Mouse (Mus musculus) MEL (cell line): ENCODE results near the gene Pid1. TPM values are rescaled to one million over a fixed set of nuclear protein-coding genes. Genes with fewer than 3 reads are reported as not detected.

Experiments used
- DNase-seq: peaks from one replicate; pipeline ENCODE4 v3.0.0; 2011; ENCODE audit warnings: low read depth, low spot score
- H3K27ac ChIP-seq: 2 replicates; pipeline ENCODE4 v1.5.1; 2012; ENCODE audit warnings: low read depth, mild to moderate bottlenecking, control low read depth, low read length, moderate library complexity; ENCODE audit not compliant: control insufficient read depth
- H3K27me3 ChIP-seq, 2 experiments: fragments of 150-350 bp in 1 of 2; sonication (generic) in 1 of 2; 2 replicates each; pipeline ENCODE4 v1.6.1; 2012; ENCODE audit warnings: low read length in 2 of 2, mild to moderate bottlenecking in 2 of 2, improper control_type of control experiment in 1 of 2, moderate library complexity in 1 of 2; ENCODE audit not compliant: insufficient read depth in 2 of 2, control insufficient read depth in 1 of 2
- H3K36me3 ChIP-seq, 2 experiments: 2 replicates each; pipeline ENCODE4 v1.6.1; 2012 to 2014; ENCODE audit warnings: low read length in 2 of 2, improper control_type of control experiment in 1 of 2, inconsistent platforms in 1 of 2, mild to moderate bottlenecking in 1 of 2; ENCODE audit not compliant: insufficient read depth in 2 of 2, control insufficient read depth in 1 of 2
- H3K4me1 ChIP-seq, 2 experiments: fragments of 150-350 bp in 1 of 2; sonication (generic) in 1 of 2; 2 replicates each; pipeline ENCODE4 v1.6.1; 2012; ENCODE audit warnings: low read length in 2 of 2, improper control_type of control experiment in 1 of 2, mild to moderate bottlenecking in 1 of 2; ENCODE audit not compliant: insufficient read depth in 2 of 2, control insufficient read depth in 1 of 2
- H3K4me3 ChIP-seq, 2 experiments: fragments of 150-350 bp in 1 of 2; sonication (generic) in 1 of 2; 2 replicates each; pipeline ENCODE4 v1.5.1; 2012; ENCODE audit warnings: low read depth in 2 of 2, low read length in 2 of 2, mild to moderate bottlenecking in 2 of 2, moderate library complexity in 2 of 2, control low read depth in 1 of 2, improper control_type of control experiment in 1 of 2; ENCODE audit not compliant: control insufficient read depth in 1 of 2, insufficient read depth in 1 of 2
- H3K79me2 ChIP-seq: 2 replicates; pipeline ENCODE4 v1.6.1; 2012; ENCODE audit warnings: mild to moderate bottlenecking, low read length, moderate library complexity; ENCODE audit not compliant: control insufficient read depth, poor library complexity, insufficient read depth
- H3K9ac ChIP-seq: 2 replicates; pipeline ENCODE4 v1.6.1; 2012; ENCODE audit warnings: low read depth, mild to moderate bottlenecking, control low read depth, low read length, moderate library complexity; ENCODE audit not compliant: control insufficient read depth, poor library complexity, severe bottlenecking
- H3K9me3 ChIP-seq: fragments of 150-350 bp; sonication (generic); replicated peaks from 2 replicates; pipeline ENCODE4 v1.6.1; 2012; ENCODE audit warnings: mild to moderate bottlenecking, low read length, improper control_type of control experiment, moderate library complexity; ENCODE audit not compliant: insufficient read depth
- BHLHE40 ChIP-seq: IDR thresholded peaks from 2 replicates; pipeline ENCODE4 v1.6.1; 2012; ENCODE audit warnings: low read depth, mild to moderate bottlenecking, inconsistent platforms, low read length, improper control_type of control experiment, borderline replicate concordance
- E2F4 ChIP-seq: IDR thresholded peaks from 2 replicates; pipeline ENCODE4 v1.6.1; 2011; ENCODE audit warnings: low read depth, low read length, improper control_type of control experiment, borderline replicate concordance
- ELF1 ChIP-seq: IDR thresholded peaks from 2 replicates; pipeline ENCODE4 v1.6.1; 2014; ENCODE audit warnings: low read depth, mild to moderate bottlenecking, inconsistent platforms, low read length, improper control_type of control experiment, moderate library complexity
- EP300 ChIP-seq, 2 experiments: IDR thresholded peaks; 2 replicates each; pipeline ENCODE4 v1.6.1; 2011; ENCODE audit warnings: improper control_type of control experiment in 2 of 2, low read length in 2 of 2, low read depth in 1 of 2, mild to moderate bottlenecking in 1 of 2
- KAT2A ChIP-seq: conservative IDR thresholded peaks from 2 replicates; pipeline ENCODE4 v1.6.1; 2012; ENCODE audit warnings: low read depth, low read length, improper control_type of control experiment, inconsistent platforms
- MAX ChIP-seq: IDR thresholded peaks from 2 replicates; pipeline ENCODE4 v1.6.1; 2011; ENCODE audit warnings: low read length, improper control_type of control experiment
- MAZ ChIP-seq: IDR thresholded peaks from 2 replicates; pipeline ENCODE4 v1.6.1; 2012; ENCODE audit warnings: low read depth, mild to moderate bottlenecking, inconsistent platforms, low read length, improper control_type of control experiment
- MXI1 ChIP-seq: IDR thresholded peaks from 2 replicates; pipeline ENCODE4 v1.6.1; 2011; ENCODE audit warnings: mild to moderate bottlenecking, low read depth, low read length, improper control_type of control experiment
- MYB ChIP-seq: IDR thresholded peaks from 2 replicates; pipeline ENCODE4 v1.6.1; 2011; ENCODE audit warnings: mild to moderate bottlenecking, low read depth, low read length, improper control_type of control experiment
- MYC ChIP-seq: IDR thresholded peaks from 2 replicates; pipeline ENCODE4 v1.6.1; 2011; ENCODE audit warnings: low read depth, mild to moderate bottlenecking, low read length, improper control_type of control experiment, moderate library complexity
- NELFE ChIP-seq: IDR thresholded peaks from 2 replicates; pipeline ENCODE4 v1.6.1; 2011; ENCODE audit warnings: low read depth, low read length, improper control_type of control experiment
- POLR2A ChIP-seq, 2 experiments: IDR thresholded peaks; 2 replicates each; pipeline ENCODE4 v1.6.1; 2011 to 2012; ENCODE audit warnings: low read length in 2 of 2, mild to moderate bottlenecking in 2 of 2, control low read depth in 1 of 2, improper control_type of control experiment in 1 of 2, low read depth in 1 of 2, moderate library complexity in 1 of 2; ENCODE audit not compliant: control insufficient read depth in 1 of 2, insufficient read depth in 1 of 2, poor library complexity in 1 of 2
- RAD21 ChIP-seq: IDR thresholded peaks from 2 replicates; pipeline ENCODE4 v1.6.1; 2011; ENCODE audit warnings: mild to moderate bottlenecking, low read depth, low read length, improper control_type of control experiment
- RCOR1 ChIP-seq: IDR thresholded peaks from 2 replicates; pipeline ENCODE4 v1.6.1; 2012; ENCODE audit warnings: low read depth, mild to moderate bottlenecking, inconsistent platforms, low read length, improper control_type of control experiment
- TAL1 ChIP-seq: IDR thresholded peaks from 2 replicates; pipeline ENCODE4 v1.6.1; 2012; ENCODE audit warnings: mild to moderate bottlenecking, inconsistent platforms, low read length, moderate library complexity, mixed read lengths
- ZNF384 ChIP-seq: IDR thresholded peaks from 2 replicates; pipeline ENCODE4 v1.6.1; 2012; ENCODE audit warnings: low read depth, mild to moderate bottlenecking, inconsistent platforms, low read length, improper control_type of control experiment
- polyA plus RNA-seq, 2 experiments: library from polyadenylated mRNA; stranded (reverse) in 1 of 2; unstranded in 1 of 2; fragments of >175 nt in 1 of 2; fragments of >200 nt in 1 of 2; gene quantifications; 2 replicates each; pipeline versions ENCODE4 v1.2.1 to v1.2.4; 2012; ENCODE audit warnings: low replicate concordance in 2 of 2, low read depth in 1 of 2; ENCODE audit not compliant: insufficient read length in 2 of 2, insufficient read depth in 1 of 2, missing spikeins in 1 of 2
- total RNA-seq: library from RNA; depleted of rRNA; stranded (reverse); fragments of 300-350 nt; gene quantifications from 2 replicates; pipeline ENCODE4 v1.2.3, GENCODE M21; 2012

Gene Pid1
- total and polyA plus RNA-seq, 3 experiments = not detected

DNA sequence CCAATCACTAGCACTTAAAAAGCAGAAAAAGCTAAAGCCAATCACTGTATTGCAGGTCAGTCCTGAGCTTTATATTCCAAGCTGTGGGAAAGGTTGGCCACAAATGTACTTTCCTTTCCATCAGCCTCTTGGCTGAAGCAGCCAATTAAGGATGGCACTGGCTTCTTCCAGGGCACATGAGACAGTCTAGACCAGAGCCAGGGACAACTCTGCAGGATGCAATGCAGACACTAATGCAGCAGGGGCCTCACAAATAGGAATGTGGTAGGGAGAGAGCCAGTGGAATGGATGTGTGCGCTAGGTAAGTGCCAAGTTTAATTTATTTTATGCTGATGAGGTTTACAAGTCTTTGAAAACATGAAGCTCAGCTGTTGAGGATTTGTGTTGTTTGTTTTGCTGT lies 141.9 kb downstream of the Pid1 start:
- H3K36me3 ChIP-seq = no peaks in the 10 kb centered on the region
- TF ChIP-seq MAX = no peak
- no peaks in the 10 kb centered on the region for H3K27me3 ChIP-seq
- no peaks in the 10 kb centered on the region for H3K4me1 ChIP-seq
- H3K9ac ChIP-seq = no peak overlapping the region
- H3K9me3 ChIP-seq = no peaks in the 10 kb centered on the region
- no peak overlapping the region for H3K27ac ChIP-seq
- H3K4me3 ChIP-seq = no peak overlapping the region
- H3K79me2 ChIP-seq = no peaks in the 10 kb centered on the region
- no peak for DNase-seq

DNA sequence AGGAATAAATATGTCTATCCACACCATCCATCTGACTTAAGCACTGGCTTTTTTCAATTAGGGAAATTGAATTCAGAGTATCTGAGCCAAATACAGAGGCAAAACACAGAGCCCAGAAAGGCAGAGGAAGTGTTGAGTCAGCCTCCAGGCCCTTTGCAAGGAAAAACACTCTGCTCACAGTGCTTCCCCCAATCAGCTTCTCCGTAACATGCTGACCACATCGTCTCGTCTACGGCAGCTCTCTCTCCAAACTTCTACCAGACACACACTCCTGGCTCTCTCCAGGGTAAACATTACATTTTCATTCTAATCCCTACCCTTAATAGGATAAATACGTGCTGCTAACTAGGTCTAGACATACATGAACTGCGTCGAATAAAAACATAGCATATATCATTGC lies 145.4 kb downstream of the Pid1 start:
- no peak overlapping the region for H3K27ac ChIP-seq
- H3K36me3 ChIP-seq = no peaks in the 10 kb centered on the region

DNA sequence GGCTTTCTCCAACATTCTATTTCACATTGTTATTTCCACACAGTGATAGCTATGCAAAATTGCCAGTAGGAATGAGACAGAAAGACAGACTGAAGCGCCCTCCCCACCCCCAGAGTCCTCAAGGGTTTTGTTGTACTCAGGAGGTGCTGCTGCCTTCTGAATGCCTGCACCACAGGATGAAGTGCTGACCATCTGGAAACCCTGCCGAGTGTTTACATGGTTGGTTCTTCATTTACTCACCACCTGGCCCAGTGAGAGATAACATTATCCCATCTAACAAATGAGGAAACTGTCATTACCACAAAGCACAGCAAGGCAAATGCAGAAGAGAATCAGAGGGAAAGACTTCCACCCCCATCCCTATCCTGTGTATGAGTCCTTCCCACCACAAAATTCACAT lies 146.2 kb downstream of the Pid1 start:
- no peaks in the 10 kb centered on the region for H3K4me1 ChIP-seq
- TF ChIP-seq ZNF384 = no peak
- TF ChIP-seq MYB = no peak
- no peak for TF ChIP-seq POLR2A (IDR thresholded peaks at IDR 0.05; ENCODE audit: control insufficient read depth in 1 of 2, insufficient read depth in 1 of 2, low read depth in 1 of 2, low read length in 2 of 2, poor library complexity in 1 of 2)
- no peak for TF ChIP-seq KAT2A
- TF ChIP-seq MAZ = no peak
- no peak for TF ChIP-seq RAD21
- H3K4me3 ChIP-seq = no peak overlapping the region
- no peaks in the 10 kb centered on the region for H3K27me3 ChIP-seq
- no peaks in the 10 kb centered on the region for H3K36me3 ChIP-seq
- no peaks in the 10 kb centered on the region for H3K79me2 ChIP-seq
- no peak for DNase-seq
- H3K9me3 ChIP-seq = no peaks in the 10 kb centered on the region
- H3K27ac ChIP-seq = no peak overlapping the region
- H3K9ac ChIP-seq = no peak overlapping the region

More for the DNA sequence above, 145.4 kb downstream of the Pid1 start:
- Histone ChIP-seq H3K27me3 (no peaks in the 10 kb centered on the region), H3K9ac (no peak overlapping the region), H3K79me2 (no peaks in the 10 kb centered on the region), H3K9me3 (no peaks in the 10 kb centered on the region), H3K4me3 (no peak overlapping the region), H3K4me1 (no peaks in the 10 kb centered on the region)
- no peak for TF ChIP-seq EP300 (IDR thresholded peaks at IDR 0.05; ENCODE audit: low read depth in 1 of 2, low read length in 2 of 2)
- no peak for TF ChIP-seq MAX
- no peak for TF ChIP-seq MXI1
- no peak for TF ChIP-seq E2F4
- no peak for TF ChIP-seq MYC
- no peak for TF ChIP-seq BHLHE40
- TF ChIP-seq NELFE = no peak
- TF ChIP-seq ELF1 = no peak
- TF ChIP-seq RCOR1 = no peak
- TF ChIP-seq TAL1 = no peak
- DNase-seq = no peak
